Mouse (Mus musculus) thymus, postnatal 10 days (tissue): ENCODE data around the gene Apip.

Source experiments
- DNase-seq, 2 experiments: peaks; one replicate each; pipeline ENCODE4 v3.0.0; 2021; ENCODE audit warnings: low spot score in 2 of 2

The Apip gene

DNA sequence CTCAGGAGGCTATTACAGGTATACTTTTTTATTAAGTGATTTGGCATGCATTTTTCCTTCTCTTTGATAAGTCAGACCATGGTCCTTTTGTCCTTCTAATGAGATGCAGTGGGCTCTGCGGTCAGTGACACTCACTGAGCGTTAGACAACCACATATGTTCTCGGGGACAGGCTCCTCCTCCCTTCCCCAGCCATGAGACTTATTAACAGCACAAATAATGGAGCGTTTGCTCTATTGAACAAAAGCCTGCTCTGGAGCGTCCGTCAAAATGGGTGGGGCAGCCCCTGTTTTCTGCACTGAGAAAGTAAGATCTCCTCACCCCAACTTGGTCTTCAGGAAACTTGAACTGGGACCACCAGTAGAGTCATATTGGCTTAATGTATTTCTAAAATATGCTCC, 16.0 kb downstream of the Apip start:
- DNase-seq = no peak

DNA sequence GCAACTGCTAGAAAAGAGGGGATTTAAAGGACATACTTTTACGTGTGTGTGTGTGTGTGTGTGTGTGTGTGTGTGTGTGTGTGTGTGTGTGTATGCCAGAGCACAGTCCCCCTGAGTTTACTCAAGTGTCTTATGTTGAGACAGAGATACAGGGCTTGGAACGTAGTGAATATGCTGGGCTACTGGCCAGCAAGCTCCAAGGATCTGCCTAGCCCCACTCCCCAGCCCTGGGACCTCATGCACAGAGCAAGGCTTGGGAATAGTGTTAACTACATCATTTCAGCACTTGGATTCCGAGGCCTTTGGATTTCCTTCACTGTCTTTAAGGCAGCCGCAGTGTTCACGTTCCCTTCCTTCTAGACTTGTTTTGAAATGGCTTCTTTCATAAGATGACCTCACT, 29.1 kb downstream of the Apip start:
- no peak for DNase-seq

DNA sequence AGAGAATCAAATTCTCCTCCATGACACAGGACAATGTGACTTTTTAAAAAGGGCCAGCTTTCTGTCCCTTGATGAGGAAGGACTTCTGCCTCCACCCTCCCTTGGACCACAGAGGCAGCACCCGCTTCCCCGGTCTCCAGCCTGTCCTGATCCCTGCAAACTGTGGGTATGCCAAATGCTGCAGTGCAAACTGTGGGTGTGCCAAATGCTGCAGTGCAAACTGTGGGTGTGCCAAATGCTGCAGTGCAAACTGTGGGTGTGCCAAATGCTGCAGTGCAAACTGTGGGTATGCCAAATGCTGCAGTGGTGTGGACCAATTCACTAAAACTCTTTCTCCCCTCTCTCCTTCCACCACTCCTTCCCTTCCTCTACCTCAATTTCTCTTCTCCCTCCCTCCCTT, 32.7 kb downstream of the Apip start:
- no peak for DNase-seq

DNA sequence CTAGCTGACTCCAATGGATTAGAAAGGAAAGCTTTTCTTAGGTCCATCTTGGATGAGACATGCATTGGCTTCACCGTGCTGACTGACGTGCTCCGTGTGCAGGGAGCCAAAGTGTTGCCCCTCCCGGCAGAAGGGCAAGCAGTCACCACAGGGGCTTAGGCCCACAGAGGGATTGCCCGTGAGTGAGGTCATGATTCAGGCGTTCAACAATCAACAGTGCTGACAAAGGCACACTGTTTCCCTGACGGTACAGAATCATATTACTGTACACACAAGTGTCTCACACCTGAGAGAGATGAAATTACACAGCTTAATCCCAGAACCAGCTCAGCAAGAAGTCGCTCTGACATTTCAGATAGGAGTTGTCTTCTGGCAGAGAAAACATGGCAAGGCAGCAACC, 38.2 kb downstream of the Apip start:
- no peak for DNase-seq

DNA sequence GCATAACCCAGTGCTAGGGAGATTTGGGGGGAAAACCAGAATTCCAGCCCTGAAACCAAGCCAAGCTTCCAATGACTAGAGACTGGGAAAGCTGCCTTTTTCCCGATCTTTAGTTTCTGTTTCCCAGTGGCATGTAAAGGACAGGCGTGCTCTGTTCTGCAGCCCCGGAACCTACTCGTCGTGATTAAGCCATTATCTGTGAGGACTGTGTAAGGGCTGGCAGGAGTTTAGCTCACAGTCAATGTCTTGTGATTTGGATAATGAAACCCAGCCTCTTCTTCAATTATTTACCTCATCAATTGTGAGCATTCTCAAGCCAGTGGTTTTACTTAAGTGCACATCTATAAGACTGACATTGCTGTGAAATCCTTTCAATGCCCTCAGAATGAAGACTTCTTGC, 43.7 kb downstream of the Apip start:
- DNase-seq = no peak

DNA sequence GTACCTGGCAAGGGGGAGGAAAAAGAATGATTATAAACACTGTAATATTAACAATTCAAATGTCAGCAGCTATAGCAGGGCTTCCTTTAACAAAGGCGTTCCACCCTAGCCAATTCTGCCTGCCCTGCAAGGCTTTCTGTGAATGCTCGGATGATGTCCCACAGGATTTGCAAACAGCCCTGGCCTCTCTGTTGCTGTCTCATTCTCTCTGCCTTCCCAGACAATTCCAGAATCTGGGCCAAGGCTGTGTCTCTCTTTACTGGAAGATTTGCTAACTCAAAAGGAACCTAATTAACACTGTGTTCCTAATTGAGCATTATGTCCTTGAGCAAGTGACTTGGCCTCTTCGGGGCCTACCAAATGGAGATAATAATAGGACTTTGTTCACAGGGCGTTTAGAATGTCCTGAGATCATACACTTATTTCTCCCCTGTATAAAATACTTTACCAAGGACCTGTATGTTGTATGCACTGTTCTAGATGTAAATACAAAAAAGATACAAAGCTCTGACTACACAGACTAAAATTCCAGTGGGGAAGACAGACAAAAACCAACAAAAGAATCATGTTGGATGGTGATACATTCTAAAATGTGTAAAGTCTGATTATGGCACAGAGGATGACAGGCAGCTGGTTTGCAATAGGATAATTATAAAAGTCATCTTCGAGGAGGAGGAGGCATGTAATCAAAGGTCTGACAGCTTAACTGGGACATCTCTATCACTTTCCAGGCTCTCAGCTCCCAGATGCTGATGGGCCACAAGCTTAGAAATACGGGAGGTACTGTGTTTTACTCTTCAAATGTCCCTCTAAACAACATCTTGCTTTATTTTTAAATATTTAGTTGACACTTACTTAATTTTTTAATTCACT, 45.1 kb downstream of the Apip start:
- no peak for DNase-seq

DNA sequence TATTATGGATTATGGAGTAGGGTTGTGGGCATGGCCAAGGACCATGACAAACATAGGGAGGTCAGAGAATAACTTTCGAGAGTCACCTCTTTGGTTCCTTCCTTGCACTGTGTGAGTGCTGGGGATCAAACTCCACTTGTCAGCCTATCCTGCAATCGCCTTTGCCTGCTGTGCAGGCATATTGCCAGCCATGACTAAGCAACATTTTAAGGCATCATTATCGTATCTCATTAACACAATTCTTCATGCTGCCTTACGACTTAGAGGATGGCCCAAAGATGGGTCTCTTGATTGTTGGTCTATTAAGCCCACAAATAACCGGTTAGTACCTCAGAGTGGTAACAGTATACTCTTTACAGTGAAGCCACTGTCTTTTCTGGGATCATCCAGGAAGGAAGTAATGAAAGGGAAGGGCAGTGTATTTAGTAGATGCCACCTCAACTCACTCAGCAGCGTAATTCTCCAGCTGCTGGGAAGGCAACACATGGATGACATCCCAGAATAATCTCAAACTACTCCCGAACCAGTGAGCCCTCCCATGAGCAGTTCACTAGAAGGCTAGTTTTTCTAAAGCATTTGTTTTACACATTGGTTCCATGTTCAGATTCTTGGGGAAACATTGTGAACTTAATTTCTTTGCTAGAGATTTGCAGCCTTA, 45.9 kb downstream of the Apip start:
- no peak for DNase-seq

DNA sequence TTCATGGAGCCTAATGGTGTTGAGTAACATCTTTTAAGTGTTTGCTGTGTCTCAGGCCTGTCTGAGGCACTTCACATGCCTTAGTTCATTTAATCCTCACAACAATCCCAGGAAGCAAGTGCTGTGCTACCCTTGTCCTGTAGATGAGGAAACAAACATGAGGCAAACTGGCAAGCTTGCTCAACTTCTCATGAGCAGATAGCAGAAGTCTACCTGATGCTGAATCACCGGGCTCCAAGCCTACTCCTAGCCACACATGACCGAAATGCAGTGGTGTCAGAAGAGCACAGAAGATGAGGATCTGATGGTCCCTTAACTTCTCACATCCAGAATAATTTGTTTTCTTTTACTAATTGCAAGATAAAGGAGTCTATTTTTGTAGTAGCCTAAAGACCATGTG, 56.2 kb downstream of the Apip start:
- no peak for DNase-seq

DNA sequence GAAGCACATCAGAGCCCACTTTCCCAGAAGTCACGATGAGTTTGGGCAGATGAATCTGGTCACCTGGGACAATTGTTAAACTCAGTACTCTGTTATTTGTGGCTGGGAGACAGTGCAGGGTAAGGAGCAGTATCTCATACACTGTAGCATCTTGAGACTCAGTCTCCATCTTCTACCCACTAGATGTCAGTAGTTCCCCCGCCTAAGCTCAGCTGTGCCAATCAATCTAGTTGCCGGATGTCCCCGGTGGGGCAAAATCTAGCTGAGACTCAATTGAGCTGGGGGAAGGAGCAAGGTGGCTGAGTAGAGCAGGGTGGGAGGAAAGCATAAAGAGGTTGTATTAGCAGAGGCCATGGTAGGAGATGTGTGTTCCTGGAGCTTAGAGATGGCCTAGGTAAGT, 57.7 kb downstream of the Apip start:
- peak in 1 of 2 experiments; percentile 7 for DNase-seq

DNA sequence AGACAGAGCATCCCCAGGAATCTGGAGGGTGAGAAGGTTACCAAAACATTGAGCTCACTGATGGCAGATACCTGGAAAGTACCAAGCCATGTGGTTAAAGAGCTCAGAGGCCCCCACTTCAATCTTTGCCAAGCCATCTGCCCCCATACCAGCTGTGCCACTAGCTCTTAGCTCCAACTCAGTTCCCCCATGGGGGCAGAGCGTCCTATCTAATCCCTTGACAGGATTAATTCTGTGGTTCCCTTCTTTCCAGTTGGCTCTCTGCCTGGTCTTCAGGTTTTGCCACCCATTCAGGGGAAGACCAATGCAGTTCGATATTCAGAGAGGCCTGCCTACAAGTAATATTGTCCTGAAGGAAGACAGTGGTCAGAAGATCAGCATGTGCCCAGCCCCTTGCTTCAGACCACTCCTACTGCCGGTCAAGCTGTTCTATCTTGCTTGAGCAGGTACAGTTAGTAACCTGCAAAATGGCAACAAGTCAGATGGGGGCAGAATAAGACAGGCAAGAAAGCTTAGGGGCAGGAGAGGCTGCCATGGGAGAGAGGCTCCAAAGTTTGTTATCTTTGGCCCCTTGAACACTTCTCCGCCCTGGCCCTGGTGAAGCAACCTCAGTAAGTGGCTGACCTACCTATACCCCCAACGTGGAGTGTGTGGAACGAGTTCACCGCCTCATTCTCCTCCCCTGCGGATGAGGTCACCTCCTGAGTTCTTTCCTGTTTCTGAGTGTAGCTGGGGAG, 65.2 kb downstream of the Apip start:
- no peak for DNase-seq
